Mouse (Mus musculus): ENCODE results near the gene Ccdc106. TPM values are rescaled to one million over a fixed set of nuclear protein-coding genes. Genes with fewer than 3 reads are reported as not detected.

The Ccdc106 gene
- polyA plus RNA-seq, 1 experiment from 2014 or later, result 7.9 TPM

DNA sequence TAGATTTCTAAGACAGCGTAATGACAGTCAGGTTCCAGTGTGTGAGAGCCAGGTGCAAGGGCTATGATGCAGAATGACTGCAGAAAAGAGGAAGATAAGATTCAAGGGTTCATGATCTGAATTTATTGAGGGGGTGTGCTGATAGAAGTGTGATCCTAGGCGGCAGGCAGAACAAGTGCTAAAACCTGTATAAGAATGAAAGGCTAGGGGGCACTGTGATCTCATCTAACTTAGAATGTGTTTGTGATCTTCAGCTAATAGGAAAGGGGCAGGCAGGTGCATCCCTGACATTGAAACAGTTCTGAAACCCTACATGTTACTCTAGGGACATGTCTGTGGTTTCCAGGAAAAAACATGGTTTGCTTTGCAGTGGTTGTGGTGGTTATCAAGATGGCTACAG lies 25.8 kb downstream of the Ccdc106 start:
- ChIA-PET POLR2A (no interaction called here), CTCF (interaction anchor here (1.9 kb wide), 1 partner anchor 82 kb away, joined by 6 read pairs; the partner anchor contains the start of gene Sbk2)
- in situ Hi-C loops (cut with MboI; ENCODE audit: low pct_unique_long_range_greater_than_20kb), result loop anchor here (5.0 kb wide), 1 partner anchor 104 kb away; no protein-coding TSS in a partner anchor
- no peak for DNase-seq (ENCODE audit: low read depth, low spot score)
- no peak for ATAC-seq
- H3K27me3 ChIP-seq, result no peaks in the 10 kb centered on the region
- no peak for TF ChIP-seq CTCF (IDR thresholded peaks at IDR 0.05)

- TF ChIP-seq CTCF (IDR thresholded peaks at IDR 0.05), result no peak
- ATAC-seq (no peak), DNase-seq (ENCODE audit: low read depth, low spot score) (no peak)
- H3K27me3 ChIP-seq, result no peaks in the 10 kb centered on the region
- CTCF ChIA-PET, result interaction anchor here (0.8 to 1.9 kb wide), 6 partner anchors 11 to 108 kb away, joined by 3 to 6 read pairs (median 4); partner anchors contain the start of gene Sbk2
- in situ Hi-C loops (cut with MboI; ENCODE audit: low pct_unique_long_range_greater_than_20kb), result loop anchor here (5.0 kb wide), 1 partner anchor 105 kb away; no protein-coding TSS in a partner anchor
- POLR2A ChIA-PET, result no interaction called here
Observed at GRCm38 (mm10) chr7:5047313-5047712, 27.0 kb downstream of the Ccdc106 start.

- POLR2A ChIA-PET, result interaction anchor here (0.6 to 2.0 kb wide), 8 partner anchors 9 to 146 kb away, joined by 3 to 10 read pairs (median 4); partner anchors contain the start of genes Gm44973 and Zfp784
- no peak for TF ChIP-seq CTCF (IDR thresholded peaks at IDR 0.05)
Observed at GRCm38 (mm10) chr7:5051193-5052192, 31.1 kb downstream of the Ccdc106 start, which contains the start of gene Zfp580. TSS of gene Zfp580 (plus strand) at chr7:5051538.

GRCm38 (mm10) chr7:5052438-5052837 lies 32.1 kb downstream of the Ccdc106 start:
- no peaks in the 10 kb centered on the region for H3K27me3 ChIP-seq
- DNase-seq (ENCODE audit: low read depth, low spot score), result no peak
- no peak for TF ChIP-seq CTCF (IDR thresholded peaks at IDR 0.05)
- ATAC-seq, result no peak
- in situ Hi-C loops (cut with MboI; ENCODE audit: low pct_unique_long_range_greater_than_20kb), result loop anchor here (25.0 kb wide), 1 partner anchor 1110 kb away; the partner anchor contains the start of genes Zfp444 and Zfp787
- ChIA-PET POLR2A (interaction anchor here (0.6 to 2.0 kb wide), 3 partner anchors 8 to 13 kb away, joined by 3 to 10 read pairs (median 5); partner anchors contain the start of genes U2af2 and Zfp784), CTCF (interaction anchor here (3.4 kb wide), 1 partner anchor 111 kb away, joined by 11 read pairs; no protein-coding TSS in a partner anchor)

More at GRCm38 (mm10) chr7:5051193-5052192, 31.1 kb downstream of the Ccdc106 start, which contains the start of gene Zfp580:
- CTCF ChIA-PET, result interaction anchor here (0.7 to 3.9 kb wide), 6 partner anchors 9 to 110 kb away, joined by 3 to 19 read pairs (median 6); partner anchors contain the start of genes 4632433K11Rik and Zfp579
- DNase-seq (ENCODE audit: low read depth, low spot score) (peak; percentile 17), ATAC-seq (peak; percentile 80)
- H3K27me3 ChIP-seq, result no peaks in the 10 kb centered on the region
- in situ Hi-C loops (cut with MboI; ENCODE audit: low pct_unique_long_range_greater_than_20kb), result loop anchor here (25.0 kb wide), 1 partner anchor 1111 kb away; the partner anchor contains the start of genes Zfp444 and Zfp787

GRCm38 (mm10) chr7:5052931-5053343 lies 32.6 kb downstream of the Ccdc106 start:
- H3K27me3 ChIP-seq, result no peaks in the 10 kb centered on the region
- CTCF ChIA-PET, result no interaction called here
- DNase-seq (ENCODE audit: low read depth, low spot score) (no peak), ATAC-seq (no peak)
- in situ Hi-C loops (cut with MboI; ENCODE audit: low pct_unique_long_range_greater_than_20kb), result loop anchor here (25.0 kb wide), 1 partner anchor 1109 kb away; the partner anchor contains the start of genes Zfp444 and Zfp787
- POLR2A ChIA-PET, result interaction anchor here (1.1 kb wide), 1 partner anchor 9 kb away, joined by 5 read pairs; the partner anchor contains the start of gene U2af2
- no peak for TF ChIP-seq CTCF (IDR thresholded peaks at IDR 0.05)

- ChIA-PET CTCF (no interaction called here), POLR2A (no interaction called here)
- no peaks in the 10 kb centered on the region for H3K27me3 ChIP-seq
- TF ChIP-seq CTCF (IDR thresholded peaks at IDR 0.05), result no peak
- in situ Hi-C loops (cut with MboI; ENCODE audit: low pct_unique_long_range_greater_than_20kb), result loop anchor here (25.0 kb wide), 1 partner anchor 1109 kb away; the partner anchor contains the start of genes Zfp444 and Zfp787
- no peak for ATAC-seq
- DNase-seq (ENCODE audit: low read depth, low spot score), result no peak
Observed at GRCm38 (mm10) chr7:5053456-5054179, 33.3 kb downstream of the Ccdc106 start.

DNA sequence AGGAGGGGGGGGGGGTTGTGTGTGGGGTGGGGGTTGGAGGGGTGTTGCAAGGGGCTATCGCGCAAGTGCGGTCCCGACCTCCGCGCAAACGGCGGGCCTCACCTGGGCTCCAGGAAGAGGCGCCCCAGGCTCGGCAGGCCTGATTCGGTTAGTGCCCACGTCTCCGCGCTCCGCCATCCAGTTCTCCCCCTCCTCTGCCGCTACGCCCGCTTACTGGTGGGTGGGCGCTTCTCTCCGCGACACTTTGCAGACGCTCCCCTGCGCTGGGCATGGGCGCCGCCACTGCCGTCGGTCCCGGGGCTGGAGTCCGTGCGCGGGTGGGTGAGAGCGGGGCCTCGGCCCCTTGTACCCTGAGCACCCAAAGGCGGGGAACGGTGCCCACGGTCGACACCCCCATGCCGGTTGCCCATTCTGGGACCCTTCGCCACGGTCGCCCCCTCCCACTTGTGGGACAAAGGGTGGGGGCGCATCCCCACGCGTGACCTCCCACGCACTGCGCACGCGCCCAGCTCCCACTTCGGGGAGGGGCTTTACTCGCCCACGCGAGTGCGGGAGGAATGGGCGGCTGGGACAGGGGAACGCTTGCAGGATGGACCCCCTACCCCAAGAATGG lies 36.4 kb downstream of the Ccdc106 start:
- H3K27me3 ChIP-seq, result no peaks in the 10 kb centered on the region

DNA sequence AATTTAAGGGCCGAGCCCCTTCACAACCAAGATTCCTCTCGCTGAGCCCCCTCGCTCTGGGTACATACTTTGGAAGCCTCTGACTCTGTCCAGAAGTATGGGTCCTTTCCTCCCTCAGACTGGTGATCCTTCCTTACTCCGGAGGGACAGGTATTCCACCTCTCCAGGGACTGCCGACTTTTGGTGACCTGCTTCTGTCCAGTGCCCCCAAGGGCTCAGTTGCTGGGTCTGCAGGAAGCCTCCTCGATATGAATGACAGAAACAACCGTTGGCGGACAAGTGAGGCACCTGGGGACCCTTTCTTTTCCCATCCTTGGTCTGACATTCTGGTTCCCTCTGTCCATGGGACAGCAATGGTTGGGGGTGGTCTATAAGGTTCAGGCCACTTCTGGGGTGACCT lies 37.0 kb downstream of the Ccdc106 start:
- in situ Hi-C loops (cut with MboI; ENCODE audit: low pct_unique_long_range_greater_than_20kb), result loop anchor here (25.0 kb wide), 1 partner anchor 1105 kb away; the partner anchor contains the start of genes Zfp444 and Zfp787
- CTCF ChIA-PET, result no interaction called here
- POLR2A ChIA-PET, result no interaction called here
- ATAC-seq (no peak), DNase-seq (ENCODE audit: low read depth, low spot score) (no peak)
- no peak for TF ChIP-seq CTCF (IDR thresholded peaks at IDR 0.05)
- no peaks in the 10 kb centered on the region for H3K27me3 ChIP-seq

More for the DNA sequence above, 36.4 kb downstream of the Ccdc106 start:
- DNase-seq (ENCODE audit: low read depth, low spot score), result no peak
- no peak for TF ChIP-seq CTCF (IDR thresholded peaks at IDR 0.05)
- in situ Hi-C loops (cut with MboI; ENCODE audit: low pct_unique_long_range_greater_than_20kb), result loop anchor here (25.0 kb wide), 1 partner anchor 1106 kb away; the partner anchor contains the start of genes Zfp444 and Zfp787
- ChIA-PET CTCF (no interaction called here), POLR2A (no interaction called here)
- ATAC-seq, result no peak

- no peak for ATAC-seq
- in situ Hi-C loops (cut with MboI; ENCODE audit: low pct_unique_long_range_greater_than_20kb), result loop anchor here (25.0 kb wide), 1 partner anchor 1104 kb away; the partner anchor contains the start of genes Zfp444 and Zfp787
- TF ChIP-seq CTCF (IDR thresholded peaks at IDR 0.05), result no peak
- ChIA-PET CTCF (no interaction called here), POLR2A (no interaction called here)
- H3K27me3 ChIP-seq, result no peaks in the 10 kb centered on the region
- DNase-seq (ENCODE audit: low read depth, low spot score), result no peak
Observed at GRCm38 (mm10) chr7:5057804-5058203, 37.5 kb downstream of the Ccdc106 start.
